Mouse (Mus musculus) left cerebral cortex, postnatal 4 days (tissue): Measurements from ENCODE around the gene C1qtnf6. TPM values are rescaled to one million over a fixed set of nuclear protein-coding genes. Genes with fewer than 3 reads are reported as not detected.

Source experiments
- DNase-seq: peaks from one replicate; pipeline ENCODE4 v3.0.0-alpha.2; 2022
- intact Hi-C: fragments of 180-260 bp; cut with DNase I; formaldehyde crosslinking; loops from one replicate; pipeline ENCODE4 v1.15.1; 2025
- total RNA-seq, 2 experiments: library from RNA; stranded (reverse); gene quantifications; 2 replicates each; pipeline ENCODE4 v1.2.3; 2021

C1qtnf6 gene
- total RNA-seq, 2 experiments from 2014 or later, result 12.2 to 13.4 TPM

- intact Hi-C loops, result no loop called here
- no peak for DNase-seq
These were observed 13.0 kb downstream of the C1qtnf6 start for GRCm38 (mm10) chr15:78518221-78518620.

- no peak for DNase-seq
- intact Hi-C loops, result no loop called here
These were observed 15.5 kb downstream of the C1qtnf6 start for GRCm38 (mm10) chr15:78515759-78516158.

GRCm38 (mm10) chr15:78514393-78515146 lies 16.6 kb downstream of the C1qtnf6 start:
- intact Hi-C loops, result no loop called here
- DNase-seq, result peak; percentile 77

GRCm38 (mm10) chr15:78513019-78513418 lies 18.2 kb downstream of the C1qtnf6 start:
- intact Hi-C loops, result no loop called here
- no peak for DNase-seq

- no peak for DNase-seq
- intact Hi-C loops, result no loop called here
These were observed 19.3 kb downstream of the C1qtnf6 start for GRCm38 (mm10) chr15:78511951-78512350.

- no peak for DNase-seq
- intact Hi-C loops, result no loop called here
These were observed 20.5 kb downstream of the C1qtnf6 start for GRCm38 (mm10) chr15:78510736-78511135.

GRCm38 (mm10) chr15:78510121-78510576 lies 21.1 kb downstream of the C1qtnf6 start:
- intact Hi-C loops, result no loop called here

GRCm38 (mm10) chr15:78509297-78509899 lies 21.8 kb downstream of the C1qtnf6 start:
- intact Hi-C loops, result no loop called here
- no peak for DNase-seq

More at GRCm38 (mm10) chr15:78510121-78510576, 21.1 kb downstream of the C1qtnf6 start:
- peak; percentile 62 for DNase-seq

GRCm38 (mm10) chr15:78508443-78508842 lies 22.8 kb downstream of the C1qtnf6 start:
- intact Hi-C loops, result no loop called here
- no peak for DNase-seq

GRCm38 (mm10) chr15:78505541-78505940 lies 25.7 kb downstream of the C1qtnf6 start:
- DNase-seq, result no peak
- intact Hi-C loops, result no loop called here

GRCm38 (mm10) chr15:78504816-78505215 lies 26.4 kb downstream of the C1qtnf6 start:
- intact Hi-C loops, result no loop called here
- DNase-seq, result no peak

- DNase-seq, result no peak
- intact Hi-C loops, result no loop called here
These were observed 27.2 kb downstream of the C1qtnf6 start for GRCm38 (mm10) chr15:78504013-78504412.

GRCm38 (mm10) chr15:78502437-78503132 lies 28.6 kb downstream of the C1qtnf6 start:
- no peak for DNase-seq
- intact Hi-C loops, result no loop called here

GRCm38 (mm10) chr15:78494968-78495406 lies 36.2 kb downstream of the C1qtnf6 start, which contains the start of gene Il2rb:
TSS of gene Il2rb (minus strand) at chr15:78495271.
- DNase-seq, result no peak
- intact Hi-C loops, result no loop called here

GRCm38 (mm10) chr15:78493401-78494010 lies 37.7 kb downstream of the C1qtnf6 start:
- no peak for DNase-seq
- intact Hi-C loops, result no loop called here

GRCm38 (mm10) chr15:78491301-78491700 lies 39.9 kb downstream of the C1qtnf6 start:
- no peak for DNase-seq
- intact Hi-C loops, result no loop called here

- intact Hi-C loops, result no loop called here
- DNase-seq, result no peak
These were observed 41.3 kb downstream of the C1qtnf6 start for GRCm38 (mm10) chr15:78489906-78490305.

- intact Hi-C loops, result no loop called here
- DNase-seq, result no peak
These were observed 42.0 kb downstream of the C1qtnf6 start for GRCm38 (mm10) chr15:78489248-78489647.

- intact Hi-C loops, result no loop called here
- DNase-seq, result no peak
These were observed 44.1 kb downstream of the C1qtnf6 start for GRCm38 (mm10) chr15:78487066-78487465.

- no peak for DNase-seq
- intact Hi-C loops, result no loop called here
These were observed 44.7 kb downstream of the C1qtnf6 start for GRCm38 (mm10) chr15:78486564-78486963.

GRCm38 (mm10) chr15:78483311-78483710 lies 47.9 kb downstream of the C1qtnf6 start:
- intact Hi-C loops, result no loop called here
- no peak for DNase-seq
